Mouse (Mus musculus): ENCODE data around the gene Rnf212b. TPM values are rescaled to one million over a fixed set of nuclear protein-coding genes. Genes with fewer than 3 reads are reported as not detected.
A peak's percentile ranks its signal among the peaks of the same experiment; 100 is the strongest.

Rnf212b gene
- polyA plus RNA-seq, 1 experiment from 2014 or later = not detected

- WGBS = 45% methylated on average over 1 of the region's 1 CpGs
- H3K4me3 ChIP-seq (ENCODE audit: low read length) = no peak overlapping the region
- H3K4me2 ChIP-seq (ENCODE audit: low read depth, low read length) = no peak overlapping the region
- ATAC-seq = no peak
- H3K27ac ChIP-seq (ENCODE audit: low read length) = peak overlapping the region; percentile 53
- no peaks in the 10 kb centered on the region for H3K4me1 ChIP-seq (ENCODE audit: control insufficient read depth, insufficient read depth, low read length)
- no peak overlapping the region for H3K9ac ChIP-seq (ENCODE audit: low read depth, low read length)
- no peaks in the 10 kb centered on the region for H3K36me3 ChIP-seq (ENCODE audit: control insufficient read depth, insufficient read depth, low read length)
- no peaks in the 10 kb centered on the region for H3K9me3 ChIP-seq (ENCODE audit: control insufficient read depth, low read length)
- no peaks in the 10 kb centered on the region for H3K27me3 ChIP-seq (replicated peaks; ENCODE audit: control insufficient read depth, insufficient read depth, low read length)
These were observed 20.6 kb upstream of the Rnf212b start for GRCm38 (mm10) chr14:54793351-54793750.

GRCm38 (mm10) chr14:54793894-54794830 is 19.8 kb upstream of the Rnf212b start:
- Histone ChIP-seq H3K9me3 (ENCODE audit: control insufficient read depth, low read length) (no peaks in the 10 kb centered on the region), H3K27ac (ENCODE audit: low read length) (peak overlapping the region; percentile 53)

GRCm38 (mm10) chr14:54795901-54796300 is 18.0 kb upstream of the Rnf212b start:
- peaks cover 3% of the 10 kb centered on the region; the same call in 1 of the 2 replicates for H3K4me1 ChIP-seq (ENCODE audit: control insufficient read depth, insufficient read depth, low read length)
- ATAC-seq = no peak
- H3K9ac ChIP-seq (ENCODE audit: low read depth, low read length) = no peak overlapping the region
- H3K4me3 ChIP-seq (ENCODE audit: low read length) = no peak overlapping the region
- H3K27me3 ChIP-seq (replicated peaks; ENCODE audit: control insufficient read depth, insufficient read depth, low read length) = no peaks in the 10 kb centered on the region
- no peaks in the 10 kb centered on the region for H3K36me3 ChIP-seq (ENCODE audit: control insufficient read depth, insufficient read depth, low read length)
- H3K4me2 ChIP-seq (ENCODE audit: low read depth, low read length) = no peak overlapping the region
- WGBS = 90% methylated on average over 1 of the region's 1 CpGs
- H3K9me3 ChIP-seq (ENCODE audit: control insufficient read depth, low read length) = no peaks in the 10 kb centered on the region
- H3K27ac ChIP-seq (ENCODE audit: low read length) = no peak overlapping the region

More at GRCm38 (mm10) chr14:54793894-54794830, 19.8 kb upstream of the Rnf212b start:
- Histone ChIP-seq H3K36me3 (ENCODE audit: control insufficient read depth, insufficient read depth, low read length) (no peaks in the 10 kb centered on the region), H3K4me1 (ENCODE audit: control insufficient read depth, insufficient read depth, low read length) (no peaks in the 10 kb centered on the region), H3K27me3 (replicated peaks; ENCODE audit: control insufficient read depth, insufficient read depth, low read length) (no peaks in the 10 kb centered on the region), H3K4me2 (ENCODE audit: low read depth, low read length) (no peak overlapping the region), H3K4me3 (ENCODE audit: low read length) (no peak overlapping the region), H3K9ac (ENCODE audit: low read depth, low read length) (no peak overlapping the region)
- 65% methylated on average over 8 of the region's 8 CpGs for WGBS
- ATAC-seq = peak; percentile 78

GRCm38 (mm10) chr14:54796760-54797159 is 17.2 kb upstream of the Rnf212b start:
- Histone ChIP-seq H3K27me3 (replicated peaks; ENCODE audit: control insufficient read depth, insufficient read depth, low read length) (no peaks in the 10 kb centered on the region), H3K9ac (ENCODE audit: low read depth, low read length) (no peak overlapping the region), H3K27ac (ENCODE audit: low read length) (no peak overlapping the region), H3K36me3 (ENCODE audit: control insufficient read depth, insufficient read depth, low read length) (no peaks in the 10 kb centered on the region), H3K4me3 (ENCODE audit: low read length) (no peak overlapping the region), H3K9me3 (ENCODE audit: control insufficient read depth, low read length) (no peaks in the 10 kb centered on the region), H3K4me2 (ENCODE audit: low read depth, low read length) (no peak overlapping the region), H3K4me1 (ENCODE audit: control insufficient read depth, insufficient read depth, low read length) (peaks cover 3% of the 10 kb centered on the region; the same call in 1 of the 2 replicates)
- 90% methylated on average over 15 of the region's 15 CpGs for WGBS
- no peak for ATAC-seq

GRCm38 (mm10) chr14:54799686-54800085 is 14.3 kb upstream of the Rnf212b start:
- H3K9ac ChIP-seq (ENCODE audit: low read depth, low read length) = no peak overlapping the region
- H3K4me2 ChIP-seq (ENCODE audit: low read depth, low read length) = no peak overlapping the region
- H3K27me3 ChIP-seq (replicated peaks; ENCODE audit: control insufficient read depth, insufficient read depth, low read length) = no peaks in the 10 kb centered on the region
- ATAC-seq = 0 out of 2 replicates have a peak, but pooled peaks have one; percentile 59
- H3K4me1 ChIP-seq (ENCODE audit: control insufficient read depth, insufficient read depth, low read length) = peaks cover 3% of the 10 kb centered on the region; the same call in 1 of the 2 replicates
- no peaks in the 10 kb centered on the region for H3K9me3 ChIP-seq (ENCODE audit: control insufficient read depth, low read length)
- H3K36me3 ChIP-seq (ENCODE audit: control insufficient read depth, insufficient read depth, low read length) = no peaks in the 10 kb centered on the region
- no peak overlapping the region for H3K27ac ChIP-seq (ENCODE audit: low read length)
- H3K4me3 ChIP-seq (ENCODE audit: low read length) = no peak overlapping the region
- 56% methylated on average over 10 of the region's 10 CpGs for WGBS

GRCm38 (mm10) chr14:54802428-54802827 is 11.5 kb upstream of the Rnf212b start:
- H3K27ac ChIP-seq (ENCODE audit: low read length) = no peak overlapping the region
- peaks cover 9% of the 10 kb centered on the region; the same call in 1 of the 2 replicates for H3K4me1 ChIP-seq (ENCODE audit: control insufficient read depth, insufficient read depth, low read length)
- H3K36me3 ChIP-seq (ENCODE audit: control insufficient read depth, insufficient read depth, low read length) = no peaks in the 10 kb centered on the region
- whole genome bisulfite sequencing = 65% methylated on average over 4 of the region's 4 CpGs
- no peaks in the 10 kb centered on the region for H3K27me3 ChIP-seq (replicated peaks; ENCODE audit: control insufficient read depth, insufficient read depth, low read length)
- peak; percentile 47; the same call in 1 of the 2 replicates for ATAC-seq
- H3K9ac ChIP-seq (ENCODE audit: low read depth, low read length) = no peak overlapping the region
- no peak overlapping the region for H3K4me2 ChIP-seq (ENCODE audit: low read depth, low read length)
- no peak overlapping the region for H3K4me3 ChIP-seq (ENCODE audit: low read length)
- H3K9me3 ChIP-seq (ENCODE audit: control insufficient read depth, low read length) = no peaks in the 10 kb centered on the region

- 72% methylated on average over 4 of the region's 4 CpGs for WGBS
- Histone ChIP-seq H3K9me3 (ENCODE audit: control insufficient read depth, low read length) (no peaks in the 10 kb centered on the region), H3K27me3 (replicated peaks; ENCODE audit: control insufficient read depth, insufficient read depth, low read length) (no peaks in the 10 kb centered on the region), H3K4me1 (ENCODE audit: control insufficient read depth, insufficient read depth, low read length) (peaks cover 6% of the 10 kb centered on the region; the same call in 1 of the 2 replicates), H3K4me2 (ENCODE audit: low read depth, low read length) (no peak overlapping the region), H3K36me3 (ENCODE audit: control insufficient read depth, insufficient read depth, low read length) (no peaks in the 10 kb centered on the region), H3K4me3 (ENCODE audit: low read length) (no peak overlapping the region), H3K9ac (ENCODE audit: low read depth, low read length) (no peak overlapping the region), H3K27ac (ENCODE audit: low read length) (no peak overlapping the region)
- ATAC-seq = no peak
These were observed 7.8 kb upstream of the Rnf212b start for GRCm38 (mm10) chr14:54806124-54806523.

GRCm38 (mm10) chr14:54808718-54809667 is 4.9 kb upstream of the Rnf212b start:
- H3K9me3 ChIP-seq (ENCODE audit: control insufficient read depth, low read length) = no peaks in the 10 kb centered on the region
- H3K27ac ChIP-seq (ENCODE audit: low read length) = no peak overlapping the region
- WGBS = 60% methylated on average over 4 of the region's 4 CpGs
- H3K36me3 ChIP-seq (ENCODE audit: control insufficient read depth, insufficient read depth, low read length) = no peaks in the 10 kb centered on the region
- peak; percentile 70; the same call in 1 of the 2 replicates for ATAC-seq
- no peak overlapping the region for H3K4me2 ChIP-seq (ENCODE audit: low read depth, low read length)
- H3K4me1 ChIP-seq (ENCODE audit: control insufficient read depth, insufficient read depth, low read length) = peaks cover 6% of the 10 kb centered on the region; the same call in 1 of the 2 replicates
- no peaks in the 10 kb centered on the region for H3K27me3 ChIP-seq (replicated peaks; ENCODE audit: control insufficient read depth, insufficient read depth, low read length)
- no peak overlapping the region for H3K4me3 ChIP-seq (ENCODE audit: low read length)
- no peak overlapping the region for H3K9ac ChIP-seq (ENCODE audit: low read depth, low read length)

- 0 out of 2 replicates have a peak, but pooled peaks have one; percentile 38 for ATAC-seq
- Histone ChIP-seq H3K4me1 (ENCODE audit: control insufficient read depth, insufficient read depth, low read length) (peaks cover 6% of the 10 kb centered on the region; the same call in 1 of the 2 replicates), H3K9me3 (ENCODE audit: control insufficient read depth, low read length) (no peaks in the 10 kb centered on the region), H3K27me3 (replicated peaks; ENCODE audit: control insufficient read depth, insufficient read depth, low read length) (no peaks in the 10 kb centered on the region), H3K9ac (ENCODE audit: low read depth, low read length) (no peak overlapping the region), H3K36me3 (ENCODE audit: control insufficient read depth, insufficient read depth, low read length) (no peaks in the 10 kb centered on the region), H3K4me2 (ENCODE audit: low read depth, low read length) (no peak overlapping the region), H3K27ac (ENCODE audit: low read length) (peak overlapping the region; percentile 46), H3K4me3 (ENCODE audit: low read length) (no peak overlapping the region)
- WGBS = 81% methylated on average over 3 of the region's 3 CpGs
These were observed 4.3 kb upstream of the Rnf212b start for GRCm38 (mm10) chr14:54809668-54810033.
